ENCODE assay signal across 8 mouse cellular contexts in the genomic region with DNA sequence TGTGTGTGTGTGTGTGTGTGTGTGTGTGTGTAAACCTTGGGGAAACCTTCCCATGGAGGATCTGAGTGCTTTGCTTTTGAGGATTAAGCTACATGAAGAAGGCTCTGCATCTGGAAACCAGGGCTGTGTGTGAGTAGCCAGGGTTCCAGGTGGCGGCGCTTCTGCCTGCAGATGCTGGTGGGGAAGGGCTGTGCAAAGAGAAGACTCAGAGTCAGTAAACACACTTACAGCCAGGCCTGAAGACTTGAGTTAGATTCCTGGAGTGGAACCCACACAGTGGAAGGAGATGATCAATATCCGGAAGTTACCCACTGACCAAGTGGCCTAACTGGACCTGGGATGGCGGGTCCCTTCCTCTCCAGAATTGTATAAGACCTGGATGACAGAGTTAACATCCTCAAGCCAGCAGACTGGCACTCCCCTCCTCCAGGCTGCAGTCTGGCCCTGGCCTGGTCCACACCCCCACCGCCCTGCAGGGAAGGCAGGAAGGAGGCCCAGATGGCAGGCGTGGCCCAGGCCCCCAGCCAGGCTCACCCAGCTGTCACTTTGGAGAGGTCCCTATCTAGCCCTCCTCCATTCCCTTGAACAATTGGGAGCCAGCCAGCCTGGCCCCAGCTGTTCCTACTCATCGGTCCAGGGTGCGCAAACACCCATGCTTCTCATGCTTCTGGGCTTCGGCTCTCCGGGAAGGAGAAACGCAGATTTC. TPM values are rescaled to one million over a fixed set of nuclear protein-coding genes. Genes with fewer than 3 reads are reported as not detected.
A peak's percentile ranks its signal among the peaks of the same experiment; 100 is the strongest.
DNase-seq lines count a peak whose midpoint lies in the region; ATAC-seq and TF ChIP-seq lines count a peak whose summit lies in the region.

No protein-coding gene starts in this region.

- WGBS in embryonic facial prominence, embryonic 12.5 days, result 57% methylated on average over 11 of the region's 11 CpGs
- 16% methylated on average over 11 of the region's 11 CpGs for WGBS in heart, adult 2 months
- WGBS in midbrain, embryonic 12.5 days, result 51% methylated on average over 11 of the region's 11 CpGs
- 31% methylated on average over 11 of the region's 11 CpGs for WGBS in stomach, embryonic 15.5 days

- TF ChIP-seq CTCF in heart, adult 2 months (IDR thresholded peaks at IDR 0.05), result peak; percentile 27

- DNase-seq in heart, adult 2 months, result peak; percentile 90 to 91
- DNase-seq in kidney, adult 11 months, result peak; percentile 45
- peak; percentile 66 to 91 for DNase-seq in left cerebral cortex, postnatal 10 days (ENCODE audit: extremely low spot score in 1 of 2, low spot score in 2 of 2)

- no peaks in the 10 kb centered on the region for H3K27me3 ChIP-seq in embryonic facial prominence, embryonic 12.5 days
- H3K27me3 ChIP-seq in heart, adult 2 months (ENCODE audit: control insufficient read depth, insufficient read depth, low read length), result no peaks in the 10 kb centered on the region
- no peaks in the 10 kb centered on the region for H3K27me3 ChIP-seq in midbrain, embryonic 12.5 days
- H3K27me3 ChIP-seq in stomach, embryonic 15.5 days (replicated peaks), result 0 out of 2 replicates have a peak, but pooled peaks cover 4% of the 10 kb centered on the region

- H3K9me3 ChIP-seq in embryonic facial prominence, embryonic 12.5 days, result no peaks in the 10 kb centered on the region
- H3K9me3 ChIP-seq in midbrain, embryonic 12.5 days, result no peaks in the 10 kb centered on the region
- no peaks in the 10 kb centered on the region for H3K9me3 ChIP-seq in stomach, embryonic 15.5 days

- H3K4me1 ChIP-seq in embryonic facial prominence, embryonic 12.5 days, result peaks cover 15% of the 10 kb centered on the region; the same call in 1 of the 2 replicates
- peaks cover 7% of the 10 kb centered on the region for H3K4me1 ChIP-seq in heart, adult 2 months (ENCODE audit: control insufficient read depth, insufficient read depth, low read length)
- H3K4me1 ChIP-seq in midbrain, embryonic 12.5 days, result peaks cover 42% of the 10 kb centered on the region
- H3K4me1 ChIP-seq in stomach, embryonic 15.5 days, result peaks cover 12% of the 10 kb centered on the region

- no peak overlapping the region for H3K4me2 ChIP-seq in embryonic facial prominence, embryonic 12.5 days (replicated peaks)
- no peak overlapping the region for H3K4me2 ChIP-seq in midbrain, embryonic 12.5 days (replicated peaks)
- H3K4me2 ChIP-seq in stomach, embryonic 15.5 days, result no peak overlapping the region

- no peak for TF ChIP-seq POLR2A in heart, adult 2 months (IDR thresholded peaks at IDR 0.05; ENCODE audit: insufficient read depth, low read depth, low read length)

- no peak overlapping the region for H3K4me3 ChIP-seq in embryonic facial prominence, embryonic 12.5 days
- no peak overlapping the region for H3K4me3 ChIP-seq in heart, adult 2 months
- no peak overlapping the region for H3K4me3 ChIP-seq in midbrain, embryonic 12.5 days
- no peak overlapping the region for H3K4me3 ChIP-seq in stomach, embryonic 15.5 days (replicated peaks)

- no peaks in the 10 kb centered on the region for H3K36me3 ChIP-seq in embryonic facial prominence, embryonic 12.5 days
- no peaks in the 10 kb centered on the region for H3K36me3 ChIP-seq in heart, adult 2 months (ENCODE audit: control insufficient read depth, insufficient read depth, low read length)
- no peaks in the 10 kb centered on the region for H3K36me3 ChIP-seq in midbrain, embryonic 12.5 days
- no peaks in the 10 kb centered on the region for H3K36me3 ChIP-seq in stomach, embryonic 15.5 days

- intact Hi-C loops in heart, adult 2 months (cut with DNase I), result loop anchor here (2.0 to 10.0 kb wide), 2 partner anchors 60 to 308 kb away; a partner anchor contains a TSS
- intact Hi-C loops in left cerebral cortex, postnatal 10 days (cut with DNase I), result no loop called here

- peak; percentile 80 for ATAC-seq in cerebellum, adult (ENCODE audit: insufficient number of reproducible peaks, low FRiP score, low TSS enrichment)
- peak; percentile 43 for ATAC-seq in embryonic facial prominence, embryonic 12.5 days (ENCODE audit: insufficient number of reproducible peaks, insufficient read depth, low FRiP score, low TSS enrichment)
- ATAC-seq in midbrain, embryonic 12.5 days (ENCODE audit: low FRiP score, low read depth), result peak; percentile 65; the same call in 1 of the 2 replicates
- peak; percentile 74 for ATAC-seq in stomach, embryonic 15.5 days (ENCODE audit: insufficient read depth, low FRiP score, low read depth)
- ATAC-seq in granulocyte monocyte progenitor cell, adult 5-6 weeks (replicated peaks; ENCODE audit: poor library complexity, severe bottlenecking), result no peak

- TF ChIP-seq EP300 in heart, adult 2 months (IDR thresholded peaks at IDR 0.05; ENCODE audit: insufficient read depth, low read depth, low read length), result peak; percentile 77; the same call in 1 of the 2 replicates

- H3K9ac ChIP-seq in embryonic facial prominence, embryonic 12.5 days, result no peak overlapping the region
- H3K9ac ChIP-seq in heart, adult 2 months (ENCODE audit: low read depth, low read length), result no peak overlapping the region
- H3K9ac ChIP-seq in midbrain, embryonic 12.5 days (replicated peaks), result 0 out of 2 replicates have a peak overlapping the region, but pooled peaks have one; percentile 6
- H3K9ac ChIP-seq in stomach, embryonic 15.5 days, result no peak overlapping the region

- no peaks in the 10 kb centered on the region for H3K79me2 ChIP-seq in heart, adult 2 months (replicated peaks; ENCODE audit: control insufficient read depth, insufficient read depth, low read length)

- peak overlapping the region; percentile 58 for H3K27ac ChIP-seq in embryonic facial prominence, embryonic 12.5 days
- peak overlapping the region; percentile 49 for H3K27ac ChIP-seq in heart, adult 2 months
- H3K27ac ChIP-seq in midbrain, embryonic 12.5 days (replicated peaks), result peak overlapping the region; percentile 66
- peak overlapping the region; percentile 60 for H3K27ac ChIP-seq in stomach, embryonic 15.5 days

RNA-seq across cellular contexts. Expression of a gene that starts 59.9 kb away (rescaled TPM):
- polyA plus RNA-seq in embryonic facial prominence, embryonic 12.5 days (2016; fragmentation: Nextera tagmentation; extraction: Ambion mirVana), result 12.9 and 13.5 TPM in 2 replicates
- total RNA-seq in heart, adult 2 months (2021), result 10 to 100 TPM; 10.1 to 11.6 TPM
- 16.4 and 17.2 TPM in 2 replicates for polyA plus RNA-seq in heart, adult 2 months (2012; rRNA removed)
- 100 to 1,000 TPM; 107 to 113 TPM for total RNA-seq in left cerebral cortex, postnatal 10 days (2021)
- 28.9 and 34.0 TPM in 2 replicates for polyA plus RNA-seq in midbrain, embryonic 12.5 days (2016; fragmentation: Nextera tagmentation; extraction: Ambion mirVana)
- polyA plus RNA-seq in stomach, embryonic 15.5 days (2015; fragmentation: Nextera tagmentation; extraction: Ambion mirVana), result 9.6 and 10.2 TPM in 2 replicates
- 2.0 TPM in 1 of 2 replicates, not detected in the other for total RNA-seq in granulocyte monocyte progenitor cell, adult 5-6 weeks (2014; fragmentation: Nextera tagmentation)
- not detected in 2 replicates for total RNA-seq in granulocyte monocyte progenitor cell, adult 5-6 weeks (2017)
